Mouse (Mus musculus): ENCODE data around the gene Fam122a.

Fam122a gene

GRCm38 (mm10) chr19:24476929-24477882 lies at the start of gene Fam122a:
Gene Fam122a, minus strand, starts transcription at chr19:24477356.
- DNase-seq (ENCODE audit: low read depth): peak; percentile 99

GRCm38 (mm10) chr19:24523476-24524313 lies 46.5 kb upstream of the Fam122a start:
- DNase-seq (ENCODE audit: low read depth): no peak

- DNase-seq (ENCODE audit: low read depth): no peak
These were observed 44.8 kb upstream of the Fam122a start for GRCm38 (mm10) chr19:24521997-24522396.

GRCm38 (mm10) chr19:24521146-24521545 lies 44.0 kb upstream of the Fam122a start:
- no peak for DNase-seq (ENCODE audit: low read depth)

GRCm38 (mm10) chr19:24519732-24520409 lies 42.7 kb upstream of the Fam122a start:
- DNase-seq (ENCODE audit: low read depth): no peak

GRCm38 (mm10) chr19:24518384-24518783 lies 41.2 kb upstream of the Fam122a start:
- no peak for DNase-seq (ENCODE audit: low read depth)

- DNase-seq (ENCODE audit: low read depth): no peak
These were observed 39.9 kb upstream of the Fam122a start for GRCm38 (mm10) chr19:24517057-24517456.

- no peak for DNase-seq (ENCODE audit: low read depth)
These were observed 38.8 kb upstream of the Fam122a start for GRCm38 (mm10) chr19:24515941-24516340.

- no peak for DNase-seq (ENCODE audit: low read depth)
These were observed 37.8 kb upstream of the Fam122a start for GRCm38 (mm10) chr19:24514661-24515642.

GRCm38 (mm10) chr19:24513105-24513843 lies 36.1 kb upstream of the Fam122a start:
- DNase-seq (ENCODE audit: low read depth): no peak

- no peak for DNase-seq (ENCODE audit: low read depth)
These were observed 34.8 kb upstream of the Fam122a start for GRCm38 (mm10) chr19:24511939-24512338.

GRCm38 (mm10) chr19:24509391-24509790 lies 32.2 kb upstream of the Fam122a start:
- DNase-seq (ENCODE audit: low read depth): no peak

- no peak for DNase-seq (ENCODE audit: low read depth)
These were observed 31.1 kb upstream of the Fam122a start for GRCm38 (mm10) chr19:24508087-24508767.

GRCm38 (mm10) chr19:24502736-24503421 lies 25.7 kb upstream of the Fam122a start:
- DNase-seq (ENCODE audit: low read depth): no peak

- DNase-seq (ENCODE audit: low read depth): no peak
These were observed 24.4 kb upstream of the Fam122a start for GRCm38 (mm10) chr19:24501525-24501924.

- DNase-seq (ENCODE audit: low read depth): no peak
These were observed 23.3 kb upstream of the Fam122a start for GRCm38 (mm10) chr19:24500431-24500830.

- DNase-seq (ENCODE audit: low read depth): peak; percentile 17
These were observed 22.1 kb upstream of the Fam122a start for GRCm38 (mm10) chr19:24499291-24499690.

GRCm38 (mm10) chr19:24493887-24494286 lies 16.7 kb upstream of the Fam122a start:
- DNase-seq (ENCODE audit: low read depth): no peak

- DNase-seq (ENCODE audit: low read depth): no peak
These were observed 14.7 kb upstream of the Fam122a start for GRCm38 (mm10) chr19:24491824-24492223.
